In genomic region chr8:90828987-90829740, GRCm38 (mm10) we compare ENCODE assay signal across 8 mouse cellular contexts. TPM values are rescaled to one million over a fixed set of nuclear protein-coding genes. Genes with fewer than 3 reads are reported as not detected.
DNase-seq lines count a peak whose midpoint lies in the region; ATAC-seq and TF ChIP-seq lines count a peak whose summit lies in the region.

No protein-coding gene starts in this region.

- H3K4me1 ChIP-seq in kidney, embryonic 14.5 days (ENCODE audit: control insufficient read depth, insufficient read depth, low read length): peaks cover 9% of the 10 kb centered on the region; the same call in 1 of the 2 replicates
- H3K4me1 ChIP-seq in CH12.LX (ENCODE audit: control insufficient read depth in 1 of 2, insufficient read depth in 2 of 2): peaks cover 20 to 56% of the 10 kb centered on the region in 2 experiments
- H3K4me1 ChIP-seq in heart, embryonic 15.5 days (replicated peaks): peaks cover 24% of the 10 kb centered on the region
- peaks cover 24% of the 10 kb centered on the region for H3K4me1 ChIP-seq in liver, embryonic 12.5 days

- H3K4me2 ChIP-seq in kidney, embryonic 14.5 days (replicated peaks; ENCODE audit: low read depth, low read length): peak overlapping the region; percentile 84
- peak overlapping the region; percentile 87 for H3K4me2 ChIP-seq in CH12.LX (ENCODE audit: insufficient read depth, low read depth, poor library complexity, severe bottlenecking)
- H3K4me2 ChIP-seq in heart, embryonic 15.5 days: peak overlapping the region; percentile 95
- peak overlapping the region; percentile 83 for H3K4me2 ChIP-seq in liver, embryonic 12.5 days

- dilution Hi-C loops in CH12.LX (cut with MboI; ENCODE audit: extremely low pct_ligation_motif_present, extremely low pct_unique_long_range_greater_than_20kb, low sequenced_read_pairs): no loop called here

- TF ChIP-seq POLR2A in CH12.LX (IDR thresholded peaks at IDR 0.05; ENCODE audit: low read depth, low read length): no peak

- DNase-seq in kidney, adult 8-10 months: no peak
- no peak for DNase-seq in CH12.LX (ENCODE audit: extremely low read depth)
- DNase-seq in cerebellum, adult 9-10 months: peak; percentile 64
- peak; percentile 60 for DNase-seq in skeletal muscle tissue, adult 2 months (ENCODE audit: low read depth, low spot score)
- no peak for DNase-seq in urinary bladder, postnatal 36 days (ENCODE audit: low spot score in 2 of 2)

- ATAC-seq in kidney, embryonic 14.5 days (ENCODE audit: low FRiP score, low TSS enrichment): peak; percentile 80
- peak; percentile 52 for ATAC-seq in heart, embryonic 15.5 days (replicated peaks; ENCODE audit: insufficient number of reproducible peaks, insufficient read depth, low FRiP score, low read depth)
- peak; percentile 60 for ATAC-seq in liver, embryonic 12.5 days

- H3K36me3 ChIP-seq in kidney, embryonic 14.5 days (ENCODE audit: control insufficient read depth, insufficient read depth, low read length): no peaks in the 10 kb centered on the region
- H3K36me3 ChIP-seq in CH12.LX (replicated peaks in 1 of 2; ENCODE audit: control insufficient read depth in 1 of 2, insufficient read depth in 1 of 2, low read length in 1 of 2): no peaks in the 10 kb centered on the region
- H3K36me3 ChIP-seq in heart, embryonic 15.5 days: no peaks in the 10 kb centered on the region
- H3K36me3 ChIP-seq in liver, embryonic 12.5 days: no peaks in the 10 kb centered on the region

- in situ Hi-C loops in CH12.LX (cut with MboI; ENCODE audit: low pct_ligation_motif_present, low pct_unique_long_range_greater_than_20kb, low sequenced_read_pairs): loop anchor here (10.0 kb wide), 1 partner anchor 196 kb away; no protein-coding TSS in a partner anchor

- no peaks in the 10 kb centered on the region for H3K9me3 ChIP-seq in kidney, embryonic 14.5 days (ENCODE audit: control insufficient read depth, low read length)
- H3K9me3 ChIP-seq in CH12.LX (replicated peaks; ENCODE audit: low read length): no peaks in the 10 kb centered on the region
- no peaks in the 10 kb centered on the region for H3K9me3 ChIP-seq in heart, embryonic 15.5 days (replicated peaks)
- H3K9me3 ChIP-seq in liver, embryonic 12.5 days (replicated peaks): no peaks in the 10 kb centered on the region

- TF ChIP-seq RAD21 in CH12.LX (IDR thresholded peaks at IDR 0.05; ENCODE audit: low read depth, low read length): no peak

- H3K27me3 ChIP-seq in kidney, embryonic 14.5 days (ENCODE audit: control insufficient read depth, insufficient read depth, low read length): no peaks in the 10 kb centered on the region
- no peaks in the 10 kb centered on the region for H3K27me3 ChIP-seq in CH12.LX (replicated peaks)
- H3K27me3 ChIP-seq in heart, embryonic 15.5 days: no peaks in the 10 kb centered on the region
- no peaks in the 10 kb centered on the region for H3K27me3 ChIP-seq in liver, embryonic 12.5 days (replicated peaks)

- H3K9ac ChIP-seq in kidney, embryonic 14.5 days (ENCODE audit: low read depth, low read length): peak overlapping the region; percentile 66
- H3K9ac ChIP-seq in CH12.LX (ENCODE audit: insufficient read depth, low read depth): peak overlapping the region; percentile 55
- peak overlapping the region; percentile 69 for H3K9ac ChIP-seq in heart, embryonic 15.5 days
- H3K9ac ChIP-seq in liver, embryonic 12.5 days: peak overlapping the region; percentile 57; the same call in 1 of the 2 replicates

- TF ChIP-seq EP300 in CH12.LX (IDR thresholded peaks at IDR 0.05; ENCODE audit: low read length): no peak

- H3K4me3 ChIP-seq in kidney, embryonic 14.5 days (ENCODE audit: low read length): peak overlapping the region; percentile 52
- peak overlapping the region; percentile 58 to 81 (median 66) for H3K4me3 ChIP-seq in CH12.LX (replicated peaks in 1 of 3; ENCODE audit: low read depth in 2 of 3, low read length in 2 of 3, poor library complexity in 1 of 3)
- H3K4me3 ChIP-seq in heart, embryonic 15.5 days: peak overlapping the region; percentile 59
- peak overlapping the region; percentile 54 for H3K4me3 ChIP-seq in liver, embryonic 12.5 days

- TF ChIP-seq CTCF in CH12.LX (conservative IDR thresholded peaks at IDR 0.05 in 1 of 2, IDR thresholded peaks at IDR 0.05 in 1 of 2; ENCODE audit: low read depth in 2 of 2, low read length in 2 of 2): no peak

- H3K79me2 ChIP-seq in CH12.LX (replicated peaks; ENCODE audit: control insufficient read depth, extremely low read depth, insufficient read depth, poor library complexity, severe bottlenecking): peaks cover 28% of the 10 kb centered on the region

- H3K27ac ChIP-seq in kidney, embryonic 14.5 days (ENCODE audit: low read depth, low read length): peak overlapping the region; percentile 32; the same call in 1 of the 2 replicates
- peak overlapping the region; percentile 34 for H3K27ac ChIP-seq in CH12.LX (ENCODE audit: insufficient read depth, low read depth)
- H3K27ac ChIP-seq in heart, embryonic 15.5 days: peak overlapping the region; percentile 45
- H3K27ac ChIP-seq in liver, embryonic 12.5 days: no peak overlapping the region

- 4% methylated on average over 11 of the region's 11 CpGs for WGBS in kidney, embryonic 14.5 days
- 5% methylated on average over 11 of the region's 11 CpGs for WGBS in heart, embryonic 15.5 days
- WGBS in liver, embryonic 12.5 days (ENCODE audit: insufficient replicate concordance): 9% methylated on average over 11 of the region's 11 CpGs

TF ChIP-seq in CH12.LX, 34 proteins besides CTCF, POLR2A, EP300 and RAD21:
- no peak for TF ChIP-seq USF1 (IDR thresholded peaks at IDR 0.05; ENCODE audit: low read depth, low read length)
- TF ChIP-seq CHD1 (IDR thresholded peaks at IDR 0.05; ENCODE audit: low read depth, low read length): peak; percentile 17; the same call in 1 of the 2 replicates
- TF ChIP-seq MXI1 (IDR thresholded peaks at IDR 0.05; ENCODE audit: low read depth, low read length): peak; percentile 40; the same call in 1 of the 2 replicates
- TF ChIP-seq MYC (IDR thresholded peaks at IDR 0.05; ENCODE audit: low read depth, low read length): 0 out of 2 replicates have a peak, but pooled peaks have one; percentile 10
- no peak for TF ChIP-seq JUND (conservative IDR thresholded peaks at IDR 0.05; ENCODE audit: low read depth, low read length)
- 0 out of 2 replicates have a peak, but pooled peaks have one; percentile 35 for TF ChIP-seq MAZ (IDR thresholded peaks at IDR 0.05; ENCODE audit: low read depth, low read length)
- TF ChIP-seq SIN3A (IDR thresholded peaks at IDR 0.05; ENCODE audit: low read length): peak; percentile 53
- no peak for TF ChIP-seq ZMIZ1 (IDR thresholded peaks at IDR 0.05; ENCODE audit: low read depth, low read length)
- peak; percentile 62 for TF ChIP-seq CHD2 (IDR thresholded peaks at IDR 0.05; ENCODE audit: low read length)
- 0 out of 2 replicates have a peak, but pooled peaks have one; percentile 17 for TF ChIP-seq UBTF (IDR thresholded peaks at IDR 0.05; ENCODE audit: low read depth, low read length)

RNA-seq across cellular contexts. Expression of gene Chd9, which starts 1.0 kb away (rescaled TPM):
- polyA plus RNA-seq in kidney, embryonic 14.5 days (2014; fragmentation: Nextera tagmentation; extraction: Ambion mirVana): 61.6 and 70.1 TPM in 2 replicates
- total RNA-seq in CH12.LX (2012; rRNA removed) (15.1 and 17.2 TPM in 2 replicates), CH12.LX (2014; rRNA removed) (11.8 and 12.7 TPM in 2 replicates)
- polyA plus RNA-seq in CH12.LX (2012; ENCODE audit: insufficient read length, low read depth): 52.5 and 188 TPM in 2 replicates
- polyA plus RNA-seq in heart, embryonic 15.5 days (2015; fragmentation: Nextera tagmentation; extraction: Ambion mirVana): 43.9 and 61.7 TPM in 2 replicates
- 15.2 and 15.7 TPM in 2 replicates for polyA plus RNA-seq in liver, embryonic 12.5 days (2016; fragmentation: Nextera tagmentation; extraction: Ambion mirVana)

RNA-seq across cellular contexts. Expression of gene Gm19935, which starts 12.0 kb away (rescaled TPM):
- polyA plus RNA-seq in kidney, embryonic 14.5 days (2014; fragmentation: Nextera tagmentation; extraction: Ambion mirVana): not detected in 2 replicates
- total RNA-seq in CH12.LX (2012; rRNA removed) (not detected in 2 replicates), CH12.LX (2014; rRNA removed) (not detected in 2 replicates)
- not detected in 2 replicates for polyA plus RNA-seq in CH12.LX (2012; ENCODE audit: insufficient read length, low read depth)
- 0.14 TPM in 1 of 2 replicates, not detected in the other for polyA plus RNA-seq in heart, embryonic 15.5 days (2015; fragmentation: Nextera tagmentation; extraction: Ambion mirVana)
- not detected in 2 replicates for polyA plus RNA-seq in liver, embryonic 12.5 days (2016; fragmentation: Nextera tagmentation; extraction: Ambion mirVana)

Comparison
In these comparisons a context has a peak if more than half of its experiments do, and no peak if none do; other contexts are left out.
1. DNase-seq: peak in cerebellum, adult 9-10 months (single experiment) and skeletal muscle tissue, adult 2 months (single experiment); none in kidney, adult 8-10 months (0 of 2), CH12.LX (single experiment) and urinary bladder, postnatal 36 days (0 of 2).
2. Peak in every context shown above with its lines, with median percentiles within 50 percentile points of each other: ATAC-seq, H3K4me2 ChIP-seq, H3K4me3 ChIP-seq and H3K9ac ChIP-seq.